Mouse (Mus musculus) CD4-positive helper T cell, adult 2 months (primary cell): ENCODE results near the gene Rbms3.

Experiments
- DNase-seq: peaks from one replicate; pipeline ENCODE4 v3.0.0-alpha.2; 2012; ENCODE audit warnings: low read depth, missing footprints, low spot score

Gene Rbms3

DNA sequence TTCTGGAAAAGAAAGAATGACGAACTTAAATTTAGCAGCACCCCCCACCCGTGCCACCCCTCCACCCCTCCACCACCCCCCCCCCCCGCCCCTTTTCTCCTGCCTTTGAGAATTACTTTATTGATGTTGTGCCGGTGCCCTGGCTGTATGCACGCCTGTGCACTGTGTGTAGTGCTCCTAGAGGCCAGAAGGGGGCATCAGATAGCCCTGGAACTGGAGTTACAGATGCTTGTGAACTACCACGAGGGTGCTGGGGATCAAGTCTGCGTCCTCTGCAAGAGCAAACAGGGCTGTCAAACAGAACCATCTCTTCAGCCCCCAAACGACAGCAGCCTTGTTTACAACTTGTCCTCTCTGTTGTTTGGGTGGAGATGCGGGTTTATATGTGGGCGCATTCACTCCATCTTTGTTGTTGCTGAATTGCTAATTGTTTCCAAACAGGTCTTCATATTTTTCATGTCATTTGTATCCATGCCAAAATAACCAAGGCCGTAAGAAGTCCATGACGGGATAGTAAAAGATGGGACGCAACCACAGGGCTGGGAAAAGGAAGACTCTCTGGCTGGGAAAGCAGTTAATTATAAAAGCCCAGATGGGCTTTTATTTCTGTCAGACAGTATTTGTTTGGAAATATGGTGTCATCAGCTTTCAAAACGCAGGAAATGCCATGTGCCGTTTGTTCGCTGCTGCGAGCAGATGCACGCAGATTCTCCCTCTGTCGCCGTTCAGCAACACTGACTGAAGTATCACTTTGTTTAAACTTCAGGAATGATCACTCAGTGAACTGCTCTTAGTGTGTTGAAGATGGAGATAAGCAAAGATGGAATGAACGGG lies 652.9 kb downstream of the Rbms3 start:
- DNase-seq = no peak

DNA sequence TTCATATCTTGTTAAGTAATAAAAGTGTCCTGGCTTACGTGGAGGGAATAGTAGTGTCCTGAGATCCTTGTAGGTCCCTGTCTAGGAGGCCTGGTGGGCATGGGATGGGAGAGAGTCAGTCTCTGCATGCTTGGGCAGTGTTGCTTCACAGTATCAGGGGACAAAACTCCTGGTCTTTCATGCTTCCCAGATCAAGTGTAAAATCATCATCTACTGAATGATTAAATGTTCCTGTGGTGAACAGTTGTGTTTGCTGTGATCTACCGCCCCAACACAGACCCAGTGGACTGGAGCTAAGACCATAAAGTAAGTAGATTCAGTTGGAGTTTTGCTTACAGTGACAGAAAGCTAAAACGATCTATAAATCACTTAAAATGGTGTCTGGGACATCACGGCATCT lies 654.4 kb downstream of the Rbms3 start:
- no peak for DNase-seq

DNA sequence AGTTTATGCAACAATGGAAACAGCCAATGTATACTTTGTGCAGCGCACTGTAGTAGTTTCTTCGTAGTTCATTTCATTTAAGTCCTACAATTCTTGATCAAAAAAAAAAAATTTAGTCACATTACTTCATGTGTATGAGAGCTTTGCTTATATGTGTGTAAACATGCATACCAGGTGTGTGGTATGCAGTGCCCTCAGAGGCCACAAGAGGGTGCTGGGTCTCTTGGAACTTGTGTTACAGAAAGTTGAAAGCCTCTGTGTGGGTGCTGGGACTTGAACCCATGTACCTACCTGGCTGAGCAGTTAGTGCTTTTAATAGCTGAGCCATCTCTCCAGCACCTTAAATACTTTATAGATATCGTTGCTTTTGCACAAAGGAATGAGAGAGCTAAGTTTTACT lies 655.6 kb downstream of the Rbms3 start:
- DNase-seq = no peak

DNA sequence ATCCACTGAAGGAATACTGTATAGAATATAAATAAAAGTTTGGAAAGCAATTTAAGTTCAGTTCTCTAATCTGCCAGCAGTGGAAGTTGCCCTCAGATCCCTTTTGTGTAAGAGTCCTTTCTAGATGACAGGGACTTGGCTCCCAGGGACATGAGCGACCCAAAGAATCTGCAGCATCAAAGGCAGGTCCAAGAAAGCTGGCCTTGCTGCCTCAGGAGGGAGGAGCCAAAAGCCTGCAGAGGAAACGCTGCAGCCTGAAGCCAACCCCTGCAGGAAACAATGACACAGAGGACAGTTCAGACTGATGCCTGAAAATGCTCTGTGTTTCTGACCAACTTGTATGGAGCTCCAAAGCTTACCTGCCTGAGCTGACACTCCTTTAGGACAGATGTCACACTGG lies 656.1 kb downstream of the Rbms3 start:
- DNase-seq = no peak

DNA sequence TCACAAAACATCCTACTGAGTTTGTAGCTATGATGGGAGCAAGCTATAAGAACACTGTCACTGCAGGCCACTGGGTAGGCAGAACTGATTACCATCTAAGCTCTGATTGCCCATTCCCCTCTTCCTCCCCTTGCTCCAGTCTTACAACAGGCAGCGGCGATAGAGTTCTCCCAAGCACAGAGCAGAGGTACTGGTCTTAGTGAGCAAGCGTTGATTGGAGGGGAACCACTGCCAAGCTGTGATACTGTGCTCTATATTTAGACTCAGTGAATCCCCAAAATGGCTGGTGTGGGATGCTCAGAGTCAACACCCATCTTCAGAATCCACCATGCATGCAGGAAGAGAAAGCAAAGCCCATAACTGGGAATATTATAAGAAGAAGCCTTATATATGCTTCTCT lies 662.4 kb downstream of the Rbms3 start:
- no peak for DNase-seq

DNA sequence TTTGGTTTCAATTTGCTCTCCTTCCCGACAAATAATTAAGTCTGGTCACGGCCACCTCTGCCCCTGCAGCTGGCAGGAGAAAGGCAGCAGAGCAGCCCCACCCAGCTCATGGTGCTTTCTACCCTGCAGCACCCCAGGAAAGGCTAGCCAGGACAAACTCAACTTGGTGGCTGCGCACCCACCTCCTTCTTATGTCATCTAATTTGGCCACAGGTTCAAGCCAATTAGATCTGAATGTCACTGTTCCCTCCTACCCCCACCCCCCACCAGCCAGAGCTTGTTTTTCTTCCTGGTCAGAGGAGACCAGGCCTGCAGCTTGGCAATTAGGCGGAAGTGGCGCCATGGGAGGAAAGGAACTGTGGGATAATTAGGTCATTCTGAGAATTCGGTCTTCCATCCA lies 664.0 kb downstream of the Rbms3 start:
- DNase-seq = no peak

DNA sequence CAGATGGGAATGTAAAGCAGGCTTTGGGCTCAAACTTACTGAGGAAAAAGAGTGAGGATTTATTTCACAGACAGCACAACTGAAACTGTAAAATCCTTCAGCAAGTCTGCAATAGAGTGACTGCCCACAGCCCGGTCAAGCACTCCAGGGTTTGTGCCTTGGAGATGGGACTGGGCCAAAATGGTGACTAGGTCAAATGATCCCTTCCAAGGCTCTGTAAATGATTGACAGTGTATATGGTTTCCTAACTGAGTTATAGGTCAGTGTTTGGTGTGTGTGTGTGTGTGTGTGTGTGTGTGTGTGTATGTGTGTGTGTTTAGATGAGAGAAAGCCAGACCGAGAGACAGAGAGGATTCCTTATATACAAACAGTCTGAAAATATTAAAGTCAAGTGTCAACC lies 673.6 kb downstream of the Rbms3 start:
- DNase-seq = no peak

DNA sequence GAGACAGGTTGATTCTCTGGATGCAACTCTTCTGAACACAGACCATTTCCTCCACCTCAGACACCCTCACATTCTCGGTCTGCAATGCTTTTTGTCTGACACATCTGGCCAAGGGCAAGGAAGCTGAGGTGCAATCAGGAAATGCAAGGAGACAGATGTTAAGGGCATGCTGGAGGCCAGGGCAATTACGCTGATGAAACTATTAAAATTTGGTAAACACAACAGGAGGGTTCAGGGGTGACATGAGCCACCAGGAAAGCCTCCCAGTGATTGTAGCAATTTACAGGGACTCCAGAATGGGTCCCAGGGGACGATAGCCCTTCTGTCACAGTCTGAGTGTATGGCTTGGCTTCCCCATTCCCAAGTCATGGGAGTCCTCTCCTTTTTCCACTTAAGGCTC lies 681.5 kb downstream of the Rbms3 start:
- no peak for DNase-seq

DNA sequence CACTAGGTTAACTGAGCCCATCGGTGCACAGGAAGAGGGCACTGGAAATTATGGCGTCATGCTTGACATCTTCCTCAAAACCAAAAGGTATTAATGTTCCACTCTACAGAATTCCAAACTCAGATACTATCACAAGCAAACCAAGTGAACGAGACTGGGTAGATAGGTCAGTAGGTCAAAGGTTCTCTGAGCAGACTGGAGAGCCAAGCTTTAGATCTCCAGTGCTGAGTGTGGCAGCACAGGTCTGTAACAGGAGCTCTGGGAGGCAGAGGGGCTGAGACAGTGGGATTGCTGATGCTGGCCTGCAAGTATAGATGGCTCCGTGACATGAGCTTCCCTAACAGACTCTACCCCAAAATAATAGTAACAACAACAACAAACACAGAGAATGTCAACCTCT lies 682.3 kb downstream of the Rbms3 start:
- DNase-seq = no peak

DNA sequence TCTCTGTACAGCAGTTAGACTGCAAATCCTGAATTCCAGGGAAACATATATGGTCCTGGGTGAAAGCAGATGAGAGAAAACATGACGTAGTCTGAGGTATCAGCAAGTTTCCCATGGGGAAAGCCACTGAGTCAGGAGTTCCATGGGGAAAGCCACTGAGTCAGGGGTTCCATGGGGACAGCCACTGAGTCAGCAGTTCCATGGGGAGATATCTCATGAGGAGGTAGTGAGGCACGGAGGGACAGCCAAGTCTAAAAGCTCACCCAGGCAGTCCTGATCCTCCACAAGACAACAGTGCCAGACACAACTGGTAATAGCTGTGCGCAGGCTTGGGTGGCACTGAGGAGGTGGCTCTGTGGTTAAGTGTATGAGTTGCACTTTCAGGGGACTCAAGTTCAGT lies 682.9 kb downstream of the Rbms3 start:
- no peak for DNase-seq

DNA sequence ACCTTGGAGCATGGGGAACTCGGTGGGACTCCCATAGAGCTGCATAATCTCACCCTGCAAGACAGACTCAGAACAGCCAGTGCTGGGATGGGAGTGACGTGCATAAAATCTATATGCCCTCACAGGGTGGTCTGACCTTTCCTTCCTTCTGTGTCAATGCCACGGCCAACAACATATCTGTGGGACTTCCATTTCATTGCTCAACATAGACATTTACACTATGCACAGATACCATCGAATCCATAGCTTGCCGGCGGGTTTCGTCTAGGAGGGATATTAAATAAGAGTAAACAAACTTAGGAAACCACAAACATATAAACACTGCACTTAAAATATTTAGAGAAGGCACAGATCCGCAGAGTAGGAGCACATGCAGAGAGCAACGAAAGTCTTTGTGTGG lies 684.0 kb downstream of the Rbms3 start:
- no peak for DNase-seq

DNA sequence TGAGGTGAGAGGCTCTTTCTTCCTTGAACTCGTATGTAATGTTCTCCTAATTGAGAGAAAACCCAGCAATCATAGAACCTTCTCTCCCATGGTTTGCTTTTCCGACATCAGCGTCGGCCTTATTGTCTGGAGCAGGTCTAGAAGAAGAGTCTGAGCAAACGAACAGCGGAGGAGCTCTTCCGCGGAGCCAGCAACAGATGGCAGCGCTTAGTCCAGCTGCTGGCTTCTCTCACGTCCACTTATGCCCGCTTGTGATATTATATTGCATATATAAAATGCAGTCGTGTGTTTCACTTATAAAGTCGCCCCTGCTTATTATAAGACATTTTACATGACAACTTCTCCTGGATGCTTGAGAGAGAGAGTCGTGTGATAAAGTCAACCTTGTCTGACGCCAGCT lies 685.8 kb downstream of the Rbms3 start:
- DNase-seq = no peak

DNA sequence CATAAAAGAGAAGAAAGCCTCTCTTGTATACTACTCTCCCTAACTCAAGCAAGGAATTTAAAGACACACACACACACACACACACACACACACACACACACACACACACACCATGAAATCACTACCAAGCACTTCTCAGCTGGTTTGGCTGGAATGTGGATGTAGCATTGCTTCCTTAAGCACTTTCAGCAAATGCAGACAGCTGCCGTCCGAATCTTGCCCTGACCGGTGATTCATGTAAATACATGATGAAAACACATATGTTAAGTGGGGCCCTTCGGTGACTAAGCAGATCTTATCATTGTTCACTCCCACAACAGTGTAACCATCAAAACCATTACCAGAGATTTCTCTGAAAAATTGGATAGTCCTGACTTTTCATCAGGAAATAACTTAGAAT lies 688.6 kb downstream of the Rbms3 start:
- no peak for DNase-seq

DNA sequence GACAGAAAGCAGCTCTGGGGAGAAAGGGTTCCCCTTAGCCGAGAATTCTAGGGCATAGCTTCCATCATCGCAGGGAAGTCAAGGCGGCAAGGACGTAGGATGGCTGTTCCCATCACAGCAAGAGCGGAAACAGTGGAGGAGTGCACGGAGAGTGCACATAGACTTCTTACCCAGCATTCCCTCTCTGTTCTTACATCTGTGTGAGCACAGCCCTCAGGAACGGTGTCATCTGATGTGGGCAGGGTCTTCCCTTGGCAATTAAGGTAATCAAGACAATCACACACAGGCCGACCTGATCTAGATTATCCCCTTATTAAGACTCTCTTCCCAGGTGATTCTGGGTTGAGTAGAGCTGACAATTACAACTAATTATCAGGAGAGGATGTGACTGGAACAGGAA lies 689.0 kb downstream of the Rbms3 start:
- no peak for DNase-seq

DNA sequence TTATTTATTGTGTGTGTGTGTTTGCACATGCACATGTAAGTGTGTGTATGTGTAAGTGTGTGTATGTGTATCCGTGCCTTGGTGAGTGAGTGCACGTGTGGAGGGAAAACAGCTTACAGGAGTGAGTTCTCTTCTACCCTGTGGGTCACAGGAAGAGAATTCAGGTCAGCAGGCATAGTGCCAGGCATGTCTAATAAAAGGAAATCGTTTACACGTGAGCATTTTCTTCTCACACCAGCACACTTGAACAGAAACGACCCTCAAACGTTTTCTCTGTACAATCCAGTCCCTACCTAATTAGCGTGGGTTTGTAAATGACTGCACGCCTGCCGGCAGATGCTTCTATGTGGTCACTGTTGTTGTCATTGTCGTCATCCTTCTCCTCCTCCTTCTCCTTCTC lies 701.4 kb downstream of the Rbms3 start:
- DNase-seq = no peak

DNA sequence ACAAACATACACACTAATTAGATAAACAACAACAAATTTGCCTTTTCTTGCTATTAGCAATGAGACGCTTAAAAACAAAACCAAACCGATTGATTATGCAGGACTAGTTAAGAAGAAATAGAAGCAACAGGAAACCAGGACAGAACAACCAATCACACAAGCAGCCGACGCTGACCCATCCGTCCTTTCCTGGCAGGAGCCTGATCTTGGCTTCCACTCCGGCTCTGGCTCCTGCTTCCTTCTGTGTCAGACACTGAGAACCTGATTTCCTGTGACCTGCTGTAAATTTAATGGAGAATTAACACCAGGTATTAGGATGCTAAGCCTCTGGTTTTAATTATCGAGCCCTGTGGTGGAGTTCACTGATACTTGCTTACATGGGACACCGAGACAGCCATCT lies 706.6 kb downstream of the Rbms3 start:
- DNase-seq = no peak

DNA sequence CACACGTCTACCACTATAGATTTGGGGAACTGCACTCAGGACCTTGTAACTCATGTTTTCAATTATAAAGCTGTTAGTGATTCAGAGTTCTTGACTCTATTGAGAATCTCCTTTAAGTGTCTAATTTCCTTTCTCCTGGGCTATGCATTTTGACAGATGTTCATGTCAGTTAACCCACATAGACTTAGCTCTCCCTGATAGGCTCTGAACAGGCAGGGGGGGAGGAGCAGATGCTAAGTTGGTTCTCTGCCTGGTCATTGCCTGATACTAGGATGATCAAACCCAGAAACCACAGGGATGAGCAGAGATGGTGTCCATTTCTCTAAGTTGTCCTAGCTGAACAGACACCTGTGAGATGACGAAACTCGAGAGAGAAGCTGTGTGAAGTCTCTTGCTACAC lies 707.2 kb downstream of the Rbms3 start:
- no peak for DNase-seq

DNA sequence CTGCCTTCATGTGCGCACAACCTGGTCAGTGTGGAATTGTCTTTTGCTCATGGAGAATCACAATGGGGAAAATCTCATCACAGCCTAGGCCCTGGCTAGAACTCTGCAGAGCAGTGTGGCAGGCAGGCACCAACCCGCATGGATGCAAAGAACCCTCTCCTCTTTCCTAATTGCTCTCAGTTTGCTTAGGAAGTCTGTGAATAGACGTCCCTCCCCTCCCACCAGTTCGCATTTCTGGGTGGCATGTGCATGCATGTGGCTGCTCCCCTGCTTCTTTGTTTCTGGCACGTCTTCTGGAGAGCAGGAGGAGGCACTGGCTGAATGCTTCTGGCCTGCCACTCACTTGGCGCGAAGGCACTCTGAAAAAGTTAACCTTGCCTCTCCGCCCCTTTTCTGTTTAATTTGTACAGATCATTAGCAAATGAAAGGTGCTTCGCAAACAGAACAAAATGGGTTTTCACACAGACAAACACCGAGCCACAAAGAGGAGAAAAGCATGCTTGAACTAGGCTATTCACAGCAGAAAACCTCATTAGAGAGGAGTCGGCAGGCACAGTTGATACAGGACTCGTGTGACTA lies 710.2 kb downstream of the Rbms3 start:
- DNase-seq = no peak

DNA sequence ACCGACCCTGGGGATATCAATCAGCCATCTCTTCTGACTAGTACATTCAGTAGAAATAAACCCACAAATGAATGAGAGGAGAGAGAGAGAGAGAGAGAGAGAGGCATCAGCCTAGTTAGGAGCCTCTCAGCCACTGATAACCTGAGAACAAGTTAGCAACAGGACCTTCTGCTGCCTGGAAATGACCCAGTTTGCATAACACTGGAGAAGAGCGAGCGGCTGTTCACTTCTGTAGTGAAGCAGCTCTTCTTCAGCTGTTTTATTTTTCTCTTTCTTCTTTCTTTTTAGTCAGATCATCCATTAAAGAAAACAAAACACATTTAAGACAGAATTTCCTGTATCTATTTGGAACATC lies 717.2 kb downstream of the Rbms3 start:
- DNase-seq = no peak

DNA sequence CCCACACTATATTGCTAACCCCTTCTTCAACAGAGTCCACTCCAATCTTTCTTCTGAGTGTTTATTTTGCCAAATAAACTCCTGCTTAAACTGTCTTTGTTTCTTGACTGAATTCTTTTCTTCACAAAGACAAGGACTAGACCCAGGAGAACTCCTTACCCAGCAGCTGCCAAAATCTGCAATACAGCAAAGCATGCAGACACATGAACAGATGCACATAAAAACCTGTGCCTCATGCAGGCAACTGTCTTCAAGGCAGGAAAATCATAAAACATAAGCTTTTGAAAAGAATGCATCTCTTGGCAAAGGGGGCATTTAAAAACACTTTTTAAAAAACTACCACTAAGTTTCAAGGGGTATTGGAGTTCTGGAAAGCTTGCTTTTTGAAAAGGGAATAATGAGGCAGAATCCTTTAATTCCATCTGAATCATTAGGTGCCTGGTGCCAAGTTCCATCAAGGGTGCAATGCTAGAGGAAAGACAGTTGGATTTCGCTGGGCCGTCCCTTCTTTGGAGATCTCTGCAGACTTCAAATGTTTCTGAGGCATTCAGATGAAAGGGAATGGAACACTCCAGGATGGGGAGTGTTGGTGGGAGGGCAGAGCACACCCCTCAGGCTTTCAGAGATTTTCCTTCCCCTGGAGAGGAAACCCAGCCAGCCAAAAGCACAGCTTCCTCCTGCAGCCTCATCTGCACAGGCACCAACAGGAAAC lies 717.8 kb downstream of the Rbms3 start:
- no peak for DNase-seq

DNA sequence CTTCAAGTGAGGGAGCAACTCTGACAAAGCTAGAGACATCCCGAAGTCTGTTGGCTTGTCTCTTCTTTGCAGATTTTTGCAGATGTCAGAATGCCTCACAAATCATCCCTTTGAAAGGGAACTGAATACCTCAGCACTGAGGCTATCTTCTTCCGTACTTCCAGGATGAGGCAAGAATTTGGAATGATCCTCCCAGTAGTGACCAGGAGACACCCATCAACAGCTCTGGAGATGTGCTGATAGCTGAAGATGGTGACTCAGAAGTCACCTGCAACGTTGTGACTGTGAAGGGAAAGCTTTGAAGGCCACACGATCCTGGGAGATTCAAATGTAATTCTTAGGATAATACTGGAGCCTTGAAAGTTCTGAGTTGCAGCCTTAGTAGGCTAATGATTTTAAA lies 720.2 kb downstream of the Rbms3 start:
- DNase-seq = no peak

DNA sequence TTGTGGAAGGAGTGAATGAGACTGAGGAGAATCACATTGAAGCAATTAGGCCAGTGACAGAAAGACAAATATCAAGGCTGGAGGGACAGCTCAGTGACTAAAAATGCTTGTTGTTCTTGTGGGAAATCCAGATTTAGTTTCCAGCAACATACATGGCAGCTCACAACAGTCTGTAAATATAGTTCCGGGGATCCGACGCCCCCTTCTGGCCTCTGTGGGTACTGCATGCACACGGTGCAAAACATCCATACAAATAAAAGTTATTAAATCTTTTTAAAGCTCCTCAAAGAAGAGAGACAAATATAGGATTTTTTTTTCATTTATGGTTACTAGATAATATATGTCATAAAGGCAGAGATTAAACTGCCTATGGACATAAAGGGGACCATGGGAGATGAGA lies 722.8 kb downstream of the Rbms3 start:
- no peak for DNase-seq

DNA sequence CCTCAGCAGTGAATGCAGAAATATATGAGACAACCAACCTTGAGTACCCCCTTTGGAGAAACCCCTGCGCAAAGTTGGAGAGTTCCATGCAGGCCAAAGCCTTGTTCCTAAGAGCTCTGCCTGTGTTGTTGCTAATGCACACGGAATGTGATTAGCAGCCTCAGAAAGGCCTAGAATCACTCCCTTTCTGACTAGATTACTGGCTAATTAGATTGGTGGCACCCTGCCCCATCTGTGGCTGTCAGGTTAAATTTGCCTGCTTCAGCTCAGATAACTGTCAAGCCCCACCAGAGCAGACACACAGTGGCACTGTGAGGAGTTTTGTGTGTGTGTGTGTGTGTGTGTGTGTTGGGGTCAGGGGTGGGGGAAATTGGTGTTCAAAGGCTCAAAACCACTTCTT lies 724.1 kb downstream of the Rbms3 start:
- no peak for DNase-seq
